Mouse (Mus musculus) limb, embryonic 15.5 days (tissue): ENCODE measurements at regions not wholly inside any gene's neighbourhood (a gene's known extent, or its start where the extent isn't known, plus 50 kb on each side); places are given as distances from the start of the nearest gene placed in this dataset.

Experiments
- ATAC-seq: fragments of 200-750 bp; cut with Nextera tagmentation; 2 replicates; pipeline ENCODE4 v1.8.0; 2017; ENCODE audit warnings: low read depth, moderate TSS enrichment; ENCODE audit not compliant: insufficient number of reproducible peaks, low FRiP score, low TSS enrichment
- H3K27ac ChIP-seq: fragments of 300-500 bp; sonication (generic); 2 replicates; pipeline ENCODE4 v1.5.1; 2015; ENCODE audit warnings: moderate library complexity, mild to moderate bottlenecking, inconsistent platforms
- H3K27me3 ChIP-seq: fragments of 300-500 bp; sonication (generic); 2 replicates; pipeline ENCODE4 v1.6.1; 2015; ENCODE audit warnings: inconsistent platforms
- H3K36me3 ChIP-seq: fragments of 300-500 bp; sonication (generic); 2 replicates; pipeline ENCODE4 v1.6.1; 2015; ENCODE audit warnings: inconsistent platforms
- H3K4me1 ChIP-seq: fragments of 300-500 bp; sonication (generic); 2 replicates; pipeline ENCODE4 v1.6.1; 2015; ENCODE audit warnings: inconsistent platforms
- H3K4me2 ChIP-seq: fragments of 300-500 bp; sonication (generic); 2 replicates; pipeline ENCODE4 v1.6.1; 2015; ENCODE audit warnings: mild to moderate bottlenecking, inconsistent platforms
- H3K4me3 ChIP-seq: fragments of 300-500 bp; sonication (generic); 2 replicates; pipeline ENCODE4 v1.5.1; 2015; ENCODE audit warnings: mild to moderate bottlenecking, inconsistent platforms
- H3K9ac ChIP-seq: fragments of 300-500 bp; sonication (generic); 2 replicates; pipeline ENCODE4 v1.6.1; 2015; ENCODE audit warnings: inconsistent platforms
- H3K9me3 ChIP-seq: fragments of 300-500 bp; sonication (generic); 2 replicates; pipeline ENCODE4 v1.6.1; 2016; ENCODE audit warnings: inconsistent platforms
- WGBS: fragments of 180-500 bp; shearing (Covaris S2); methylation state at CpG from one replicate; pipeline ENCODE4 v1.1.7; 2015; 5-methylcytosine and 5-hydroxymethylcytosine counted together

DNA sequence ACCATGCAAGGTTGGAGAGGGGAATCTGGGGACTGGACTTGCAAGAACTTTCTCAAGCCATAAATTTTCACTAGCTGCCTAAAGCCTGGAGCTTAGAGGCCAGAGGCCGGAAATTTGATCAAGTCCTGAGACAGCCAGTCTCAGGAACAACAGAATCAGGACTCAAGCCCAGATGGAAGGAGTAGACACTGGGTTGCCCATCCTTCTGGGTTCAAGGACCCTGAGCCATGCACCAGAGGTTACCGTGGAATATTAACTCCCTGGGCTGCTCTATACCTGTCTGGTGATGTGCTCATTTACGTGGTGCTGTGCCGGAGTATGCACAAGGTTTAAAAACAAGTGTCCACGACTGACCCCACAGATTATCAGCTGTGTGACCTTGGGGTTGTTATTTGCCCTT, 145.1 kb downstream of the Efnb1 start:
- Histone ChIP-seq H3K4me1 (peaks cover 9% of the 10 kb centered on the region), H3K4me3 (no peak overlapping the region), H3K4me2 (no peak overlapping the region), H3K9me3 (no peaks in the 10 kb centered on the region), H3K27ac (no peak overlapping the region), H3K36me3 (no peaks in the 10 kb centered on the region), H3K27me3 (peaks cover 55% of the 10 kb centered on the region), H3K9ac (no peak overlapping the region)
- no peak for ATAC-seq
- WGBS: 66% methylated on average over 5 of the region's 5 CpGs

DNA sequence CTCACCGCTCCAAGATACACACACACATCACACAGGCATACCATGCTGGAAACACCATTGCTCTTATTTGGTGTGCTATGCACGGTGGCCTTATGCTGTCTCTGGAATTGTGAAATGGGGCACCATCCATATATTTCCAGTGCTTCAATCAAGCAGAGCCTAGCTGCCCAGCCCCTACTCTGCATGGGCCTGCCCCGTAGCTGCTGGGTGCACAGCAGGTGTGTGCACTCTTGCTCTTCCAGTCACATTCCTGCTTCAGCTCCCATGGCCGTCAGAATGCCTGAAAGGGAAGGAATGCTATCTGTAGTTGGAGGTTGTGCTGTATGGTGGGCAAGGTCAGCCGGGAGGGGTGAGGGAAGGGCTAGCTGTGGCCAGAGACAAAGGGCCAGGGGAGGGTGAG, 144.6 kb downstream of the Efnb1 start:
- WGBS: 44% methylated on average over 5 of the region's 5 CpGs
- Histone ChIP-seq H3K36me3 (no peaks in the 10 kb centered on the region), H3K27me3 (peaks cover 53% of the 10 kb centered on the region), H3K27ac (no peak overlapping the region), H3K4me3 (no peak overlapping the region), H3K4me2 (no peak overlapping the region), H3K9me3 (no peaks in the 10 kb centered on the region), H3K9ac (no peak overlapping the region), H3K4me1 (peaks cover 5% of the 10 kb centered on the region)
- no peak for ATAC-seq

DNA sequence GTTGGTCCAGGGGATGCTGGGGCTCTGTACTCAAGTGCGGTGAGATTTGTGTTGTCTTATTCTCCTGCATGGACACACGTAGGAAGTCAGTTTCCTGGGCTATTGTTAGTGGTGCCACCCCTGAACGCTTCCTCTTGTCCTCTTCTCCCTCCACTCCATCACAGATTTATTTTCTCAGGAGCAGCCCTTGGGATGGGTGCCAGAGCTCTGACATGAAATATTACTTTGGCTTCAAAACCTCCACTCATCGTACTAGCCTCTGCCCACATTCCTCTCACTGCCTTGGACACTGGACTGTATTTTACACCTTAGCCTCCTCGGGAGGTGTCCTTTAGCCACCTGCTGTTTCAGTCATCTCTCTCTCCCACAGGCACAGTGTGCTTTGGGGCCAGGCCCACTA, 139.6 kb downstream of the Efnb1 start:
- no peak for ATAC-seq
- WGBS: 65% methylated on average over 5 of the region's 5 CpGs
- no peak overlapping the region for H3K4me3 ChIP-seq
- H3K27me3 ChIP-seq: peaks cover 45% of the 10 kb centered on the region
- H3K9ac ChIP-seq: no peak overlapping the region
- H3K36me3 ChIP-seq: no peaks in the 10 kb centered on the region
- H3K4me1 ChIP-seq: no peaks in the 10 kb centered on the region
- no peak overlapping the region for H3K4me2 ChIP-seq
- H3K9me3 ChIP-seq: no peaks in the 10 kb centered on the region
- no peak overlapping the region for H3K27ac ChIP-seq

DNA sequence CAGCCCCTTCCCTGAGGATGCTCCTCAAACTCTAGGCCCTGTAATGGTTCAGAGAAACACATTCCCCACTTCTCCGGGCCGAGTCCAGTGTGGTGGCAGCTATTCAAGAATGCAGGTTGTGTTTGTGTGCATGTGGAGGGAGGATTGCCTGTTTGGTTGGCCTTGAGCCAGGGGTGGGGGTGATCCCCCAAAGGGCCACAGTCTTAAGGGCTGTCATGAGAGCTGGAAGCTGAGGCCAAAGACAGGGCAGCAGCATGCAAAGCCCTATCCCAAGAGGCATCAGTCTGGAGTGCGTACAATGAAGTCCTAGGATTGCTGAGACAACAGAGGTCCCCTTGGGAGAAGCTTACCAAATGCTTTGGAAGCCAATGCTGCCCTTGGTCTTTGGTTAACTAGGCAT, 136.0 kb downstream of the Efnb1 start:
- H3K36me3 ChIP-seq: no peaks in the 10 kb centered on the region
- 68% methylated on average over 3 of the region's 3 CpGs for WGBS
- no peak for ATAC-seq
- H3K4me3 ChIP-seq: no peak overlapping the region
- H3K27me3 ChIP-seq: peaks cover 28% of the 10 kb centered on the region
- no peak overlapping the region for H3K9ac ChIP-seq
- H3K4me2 ChIP-seq: no peak overlapping the region
- no peaks in the 10 kb centered on the region for H3K9me3 ChIP-seq
- H3K27ac ChIP-seq: no peak overlapping the region
- no peaks in the 10 kb centered on the region for H3K4me1 ChIP-seq

DNA sequence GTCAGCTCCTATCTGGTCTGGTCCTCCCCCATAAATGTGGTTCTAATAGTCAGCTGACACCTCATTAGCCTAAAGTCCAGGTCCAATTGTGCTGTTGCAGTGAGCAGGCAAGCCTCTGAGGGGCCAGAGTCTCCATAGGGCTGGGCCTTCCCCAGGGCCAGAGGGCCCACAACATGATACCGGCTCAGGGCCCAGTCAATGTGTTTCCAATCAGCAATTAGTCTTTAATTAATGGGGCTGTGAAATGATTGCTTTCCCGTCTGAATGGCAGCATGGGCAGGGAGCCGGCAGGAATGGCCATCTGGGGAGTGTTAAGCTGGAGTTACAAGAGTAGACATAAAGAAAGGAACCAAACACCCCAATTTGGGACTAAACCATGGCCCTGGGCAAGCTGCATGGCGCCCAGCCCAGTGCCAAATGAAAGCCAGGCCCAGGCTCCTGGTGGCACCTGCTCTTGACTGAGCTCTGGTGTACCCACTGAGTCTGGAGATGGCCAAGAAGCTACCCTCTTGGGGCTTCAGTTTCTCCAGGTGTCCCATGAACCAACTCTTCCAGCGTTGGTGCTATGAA, 113.2 kb downstream of the Efnb1 start:
- H3K4me2 ChIP-seq: no peak overlapping the region
- peaks cover 47% of the 10 kb centered on the region for H3K27me3 ChIP-seq
- WGBS: 46% methylated on average over 5 of the region's 5 CpGs
- no peak overlapping the region for H3K9ac ChIP-seq
- peaks cover 4% of the 10 kb centered on the region; the same call in 1 of the 2 replicates for H3K4me1 ChIP-seq
- no peaks in the 10 kb centered on the region for H3K9me3 ChIP-seq
- no peak for ATAC-seq
- H3K4me3 ChIP-seq: no peak overlapping the region
- no peaks in the 10 kb centered on the region for H3K36me3 ChIP-seq
- H3K27ac ChIP-seq: no peak overlapping the region

DNA sequence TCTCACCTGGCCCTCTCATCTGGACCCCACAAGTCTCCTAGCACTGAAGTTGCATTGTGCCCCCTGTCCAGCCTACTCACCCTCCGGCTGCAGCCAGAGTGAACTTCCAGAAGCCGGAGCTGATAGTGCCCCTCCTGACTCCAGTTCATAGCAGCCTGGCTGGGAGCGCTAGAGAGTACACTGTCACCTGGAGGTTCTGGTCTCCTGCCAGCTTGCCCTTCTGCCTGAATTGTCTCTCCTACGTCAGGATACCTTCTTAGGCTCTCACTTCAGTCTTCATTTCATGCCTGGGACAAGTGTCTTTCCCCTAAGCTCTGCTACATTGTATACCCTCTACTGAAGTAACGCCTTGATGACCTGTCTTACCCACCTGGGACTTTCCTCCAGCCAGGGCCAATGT, 112.3 kb downstream of the Efnb1 start:
- no peak for ATAC-seq
- no peak overlapping the region for H3K27ac ChIP-seq
- H3K27me3 ChIP-seq: peaks cover 54% of the 10 kb centered on the region
- H3K4me3 ChIP-seq: no peak overlapping the region
- H3K36me3 ChIP-seq: no peaks in the 10 kb centered on the region
- H3K9ac ChIP-seq: no peak overlapping the region
- WGBS: 77% methylated on average over 5 of the region's 5 CpGs
- H3K4me1 ChIP-seq: peaks cover 4% of the 10 kb centered on the region; the same call in 1 of the 2 replicates
- no peak overlapping the region for H3K4me2 ChIP-seq
- H3K9me3 ChIP-seq: no peaks in the 10 kb centered on the region

DNA sequence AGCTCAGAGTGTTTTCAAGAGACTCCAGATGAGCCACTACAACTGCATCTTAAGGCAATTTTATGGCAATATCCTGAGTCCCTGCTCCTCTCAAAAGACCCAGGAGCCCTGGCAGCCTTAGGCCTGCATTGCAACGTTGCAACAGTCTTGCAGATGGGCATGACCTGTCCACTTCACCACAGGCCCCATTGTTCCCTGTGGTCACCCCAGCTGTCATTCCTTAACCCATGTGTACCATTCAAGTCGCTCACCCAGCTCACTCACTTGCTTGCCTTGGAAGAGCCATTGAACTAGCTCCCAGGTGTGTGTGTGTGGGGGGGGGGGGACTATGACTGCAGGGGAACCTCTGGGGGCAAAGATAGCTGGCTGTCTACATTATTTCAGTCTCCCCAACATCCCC, 110.8 kb downstream of the Efnb1 start:
- Histone ChIP-seq H3K4me1 (peaks cover 7% of the 10 kb centered on the region; the same call in 1 of the 2 replicates), H3K9ac (no peak overlapping the region), H3K36me3 (no peaks in the 10 kb centered on the region), H3K27ac (no peak overlapping the region), H3K9me3 (no peaks in the 10 kb centered on the region), H3K4me2 (no peak overlapping the region), H3K27me3 (peaks cover 59% of the 10 kb centered on the region), H3K4me3 (no peak overlapping the region)
- ATAC-seq: no peak
- 66% methylated on average over 2 of the region's 2 CpGs for WGBS

DNA sequence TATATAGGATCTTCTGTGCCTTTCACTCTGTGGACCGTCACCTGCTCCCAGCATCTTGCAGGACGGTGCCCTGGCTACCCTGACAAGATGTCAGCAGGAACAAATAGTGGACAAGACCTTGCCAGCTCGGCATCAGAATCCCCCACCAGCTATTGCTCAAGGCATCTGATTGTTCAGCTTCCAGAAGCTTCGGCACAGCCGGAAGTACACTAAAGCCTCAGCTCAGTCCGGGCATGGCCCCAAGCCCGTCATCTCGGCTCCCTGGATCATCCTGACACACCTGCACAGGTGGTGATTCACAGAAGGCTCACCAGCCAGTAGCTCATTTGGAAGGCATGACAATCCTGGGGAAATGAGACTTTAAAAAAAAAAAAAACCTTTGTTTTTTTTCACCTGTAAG, 110.1 kb downstream of the Efnb1 start:
- Histone ChIP-seq H3K4me3 (no peak overlapping the region), H3K4me2 (no peak overlapping the region), H3K27me3 (peaks cover 59% of the 10 kb centered on the region), H3K4me1 (peaks cover 10% of the 10 kb centered on the region; the same call in 1 of the 2 replicates), H3K9ac (no peak overlapping the region), H3K27ac (no peak overlapping the region), H3K9me3 (no peaks in the 10 kb centered on the region), H3K36me3 (no peaks in the 10 kb centered on the region)
- no peak for ATAC-seq
- 85% methylated on average over 8 of the region's 8 CpGs for WGBS

DNA sequence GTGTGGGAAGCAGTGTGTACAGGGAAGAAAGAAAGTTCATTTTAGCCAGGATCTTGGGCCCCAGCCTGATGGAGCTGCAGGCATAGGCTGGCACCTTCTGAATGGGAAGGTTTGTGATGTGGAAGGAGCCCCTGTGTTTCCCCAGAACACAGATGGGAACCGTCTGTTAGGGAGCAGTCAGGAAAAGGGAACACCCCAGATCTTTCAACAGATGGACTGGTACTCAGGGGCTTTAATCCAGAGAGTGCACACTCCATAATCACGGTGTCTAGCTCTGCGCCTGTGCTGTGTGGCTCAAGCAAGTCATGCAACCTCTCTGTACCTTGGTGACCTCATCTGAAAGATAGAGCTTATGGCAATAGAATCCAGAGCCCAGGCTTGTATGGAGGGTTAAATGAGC, 109.6 kb downstream of the Efnb1 start:
- WGBS: 79% methylated on average over 3 of the region's 3 CpGs

DNA sequence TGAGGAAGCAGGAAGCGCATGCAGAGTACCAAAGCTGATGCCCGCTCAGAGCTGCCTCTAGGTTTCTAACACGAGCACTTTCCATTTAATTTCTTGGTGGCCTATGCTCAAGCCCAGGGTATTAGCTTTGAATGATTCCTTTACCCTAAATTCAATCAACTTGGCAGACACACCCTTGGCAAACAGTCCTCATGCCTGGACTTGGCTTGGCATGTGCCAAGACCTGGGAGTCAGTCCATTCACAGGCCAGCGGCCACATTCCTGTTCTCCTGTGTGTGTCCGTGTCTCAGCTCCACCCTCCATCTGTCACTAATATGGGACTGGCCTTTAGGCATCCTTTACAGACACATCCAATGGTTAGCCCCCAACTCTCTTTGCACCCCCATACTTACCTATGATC, 107.3 kb downstream of the Efnb1 start:
- H3K4me1 ChIP-seq: peaks cover 7% of the 10 kb centered on the region; the same call in 1 of the 2 replicates
- no peak overlapping the region for H3K4me3 ChIP-seq
- H3K27me3 ChIP-seq: peaks cover 70% of the 10 kb centered on the region
- no peaks in the 10 kb centered on the region for H3K9me3 ChIP-seq
- H3K4me2 ChIP-seq: no peak overlapping the region
- whole genome bisulfite sequencing: 82% methylated on average over 5 of the region's 5 CpGs
- H3K9ac ChIP-seq: no peak overlapping the region
- no peak for ATAC-seq
- H3K36me3 ChIP-seq: no peaks in the 10 kb centered on the region
- H3K27ac ChIP-seq: no peak overlapping the region

More for the DNA sequence above, 109.6 kb downstream of the Efnb1 start:
- no peak overlapping the region for H3K27ac ChIP-seq
- H3K27me3 ChIP-seq: peaks cover 64% of the 10 kb centered on the region
- no peak overlapping the region for H3K4me2 ChIP-seq
- no peak overlapping the region for H3K4me3 ChIP-seq
- no peaks in the 10 kb centered on the region for H3K36me3 ChIP-seq
- H3K9me3 ChIP-seq: no peaks in the 10 kb centered on the region
- H3K9ac ChIP-seq: no peak overlapping the region
- ATAC-seq: no peak
- H3K4me1 ChIP-seq: peaks cover 10% of the 10 kb centered on the region; the same call in 1 of the 2 replicates

DNA sequence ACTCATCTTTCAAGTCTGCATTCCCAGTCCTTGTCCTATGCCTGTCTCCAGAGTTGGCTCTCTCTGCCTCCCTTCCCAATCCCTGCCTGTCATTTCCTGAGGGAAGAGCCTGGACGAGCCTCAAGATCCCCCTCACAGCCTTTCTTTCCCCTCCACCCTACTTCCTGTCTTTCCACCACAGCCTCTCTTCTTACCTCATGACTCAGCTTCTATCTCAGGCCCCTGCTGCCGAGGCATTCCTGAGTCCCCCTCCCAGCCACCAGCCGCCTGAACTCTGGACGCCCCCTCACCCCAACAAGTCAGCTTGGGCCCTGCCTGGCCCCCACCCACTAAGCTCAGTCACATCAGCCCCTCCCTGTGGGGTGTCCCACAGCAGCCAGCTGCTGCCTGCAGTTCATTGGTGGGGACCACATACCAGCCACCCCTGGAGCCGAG, 105.8 kb downstream of the Efnb1 start:
- Histone ChIP-seq H3K27me3 (peaks cover 66% of the 10 kb centered on the region), H3K4me3 (no peak overlapping the region), H3K4me1 (peaks cover 7% of the 10 kb centered on the region; the same call in 1 of the 2 replicates), H3K4me2 (no peak overlapping the region), H3K9me3 (no peaks in the 10 kb centered on the region), H3K36me3 (no peaks in the 10 kb centered on the region), H3K9ac (no peak overlapping the region), H3K27ac (no peak overlapping the region)
- 44% methylated on average over 5 of the region's 5 CpGs for WGBS
- no peak; the same call in 1 of the 2 replicates for ATAC-seq

DNA sequence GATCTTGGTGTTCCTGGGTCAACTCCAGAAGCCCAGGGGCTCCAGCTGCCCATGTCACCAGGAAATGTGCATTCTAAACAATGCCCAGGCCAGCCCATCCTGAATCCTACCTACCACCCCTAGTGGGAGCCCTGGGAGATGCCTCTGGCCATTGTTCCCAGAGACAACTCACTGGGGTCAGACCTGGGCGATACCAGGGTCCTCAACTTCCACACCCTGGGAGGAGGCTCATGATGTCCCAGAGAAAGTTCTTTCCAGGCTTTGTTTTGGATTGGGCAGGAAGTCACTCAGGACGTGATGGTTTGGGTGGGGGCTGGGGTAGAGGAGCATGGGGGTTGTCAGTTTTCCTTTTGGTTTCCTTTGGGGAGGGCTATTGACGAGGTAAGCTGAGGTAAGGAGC, 97.1 kb downstream of the Efnb1 start:
- H3K4me3 ChIP-seq: no peak overlapping the region
- WGBS: 70% methylated on average over 3 of the region's 3 CpGs
- no peak overlapping the region for H3K4me2 ChIP-seq
- H3K4me1 ChIP-seq: no peaks in the 10 kb centered on the region; the same call in 1 of the 2 replicates
- ATAC-seq: no peak
- no peaks in the 10 kb centered on the region for H3K36me3 ChIP-seq
- no peak overlapping the region for H3K9ac ChIP-seq
- peaks cover 37% of the 10 kb centered on the region for H3K27me3 ChIP-seq
- H3K9me3 ChIP-seq: no peaks in the 10 kb centered on the region
- no peak overlapping the region for H3K27ac ChIP-seq

DNA sequence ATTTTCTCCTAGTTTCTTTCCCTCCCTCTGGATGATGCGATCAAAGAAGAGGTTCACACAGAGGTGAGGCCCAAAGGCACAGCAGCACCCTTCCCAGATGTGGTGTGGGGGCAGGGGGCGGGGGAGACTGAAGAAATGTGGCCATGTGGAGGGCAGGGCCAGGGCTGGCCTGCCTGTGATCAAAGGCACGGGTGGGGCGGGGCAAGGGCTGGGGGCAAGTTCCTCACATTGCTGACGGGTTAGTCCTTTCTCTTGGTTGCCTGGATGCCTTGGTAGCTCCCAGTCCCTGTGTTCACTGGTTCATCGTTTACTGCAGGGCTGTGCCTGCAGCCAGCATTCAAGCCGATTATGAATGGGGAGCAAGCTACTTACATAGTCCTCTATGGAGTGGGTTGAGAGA, 96.4 kb downstream of the Efnb1 start:
- H3K4me1 ChIP-seq: no peaks in the 10 kb centered on the region; the same call in 1 of the 2 replicates
- H3K9me3 ChIP-seq: no peaks in the 10 kb centered on the region
- peaks cover 40% of the 10 kb centered on the region for H3K27me3 ChIP-seq
- no peak overlapping the region for H3K27ac ChIP-seq
- no peak overlapping the region for H3K9ac ChIP-seq
- no peaks in the 10 kb centered on the region for H3K36me3 ChIP-seq
- whole genome bisulfite sequencing: 39% methylated on average over 7 of the region's 7 CpGs
- H3K4me3 ChIP-seq: no peak overlapping the region
- H3K4me2 ChIP-seq: no peak overlapping the region
- no peak for ATAC-seq
